Mouse (Mus musculus): Measurements from ENCODE around the gene Aknad1.

GRCm38 (mm10) chr3:108795554-108796299 is 56.3 kb downstream of the Aknad1 start:
- no peak for TF ChIP-seq CTCF (IDR thresholded peaks at IDR 0.05; ENCODE audit: low read depth, low read length)
- no peak for TF ChIP-seq POLR2A (IDR thresholded peaks at IDR 0.05; ENCODE audit: borderline replicate concordance, low read depth, low read length)

Data from bone marrow macrophage, adult 2 months (primary cell).